Mouse (Mus musculus) spleen, adult 2 months (tissue): ENCODE measurements around the gene Prmt1.

ENCODE experiments used
- CTCF ChIP-seq: fragments of 200-500 bp; IDR thresholded peaks from 2 replicates; pipeline ENCODE4 v1.5.1; 2011; ENCODE audit warnings: mild to moderate bottlenecking, inconsistent platforms; ENCODE audit not compliant: insufficient read depth, insufficient read length, insufficient replicate concordance; ENCODE audit errors: extremely low read depth
- POLR2A ChIP-seq: fragments of 200-500 bp; IDR thresholded peaks from 2 replicates; pipeline ENCODE4 v1.6.1; 2011; ENCODE audit warnings: low read depth, low read length, inconsistent platforms

- TF ChIP-seq CTCF (peak; percentile 98), POLR2A (no peak)
These were observed 3.3 kb downstream of the Prmt1 start for GRCm38 (mm10) chr7:44983085-44983484.
